Mouse (Mus musculus) thymus, postnatal 0 days (tissue): ENCODE results near the gene Bend5. TPM values are rescaled to one million over a fixed set of nuclear protein-coding genes. Genes with fewer than 3 reads are reported as not detected.

Experiments used
- DNase-seq: peaks from one replicate; pipeline ENCODE4 v3.0.0-alpha.2; 2015; ENCODE audit warnings: low spot score
- polyA plus RNA-seq: library from polyadenylated mRNA; unstranded; fragments of >200 nt; fragmentation: Nextera tagmentation; extraction: Ambion mirVana; gene quantifications from 2 replicates; pipeline ENCODE4 v1.2.1, GENCODE M21; 2015

The Bend5 gene
- polyA plus RNA-seq, 1 experiment from 2014 or later: 29.7 TPM

- DNase-seq: no peak
Measured at GRCm38 (mm10) chr4:111442435-111443238, 27.8 kb downstream of the Bend5 start.

GRCm38 (mm10) chr4:111443906-111444615 lies 29.3 kb downstream of the Bend5 start:
- no peak for DNase-seq

- no peak for DNase-seq
Measured at GRCm38 (mm10) chr4:111444616-111445160, 29.9 kb downstream of the Bend5 start.

- DNase-seq: no peak
Measured at GRCm38 (mm10) chr4:111447918-111448317, 33.1 kb downstream of the Bend5 start.

GRCm38 (mm10) chr4:111448586-111448985 lies 33.8 kb downstream of the Bend5 start:
- no peak for DNase-seq

- no peak for DNase-seq
Measured at GRCm38 (mm10) chr4:111449442-111450199, 34.8 kb downstream of the Bend5 start.

GRCm38 (mm10) chr4:111451283-111451918 lies 36.6 kb downstream of the Bend5 start:
- no peak for DNase-seq

- DNase-seq: no peak
Measured at GRCm38 (mm10) chr4:111452192-111452591, 37.4 kb downstream of the Bend5 start.

- DNase-seq: no peak
Measured at GRCm38 (mm10) chr4:111453275-111453674, 38.5 kb downstream of the Bend5 start.

- DNase-seq: no peak
Measured at GRCm38 (mm10) chr4:111455621-111456020, 40.8 kb downstream of the Bend5 start.

GRCm38 (mm10) chr4:111457568-111457967 lies 42.8 kb downstream of the Bend5 start:
- no peak for DNase-seq

- no peak for DNase-seq
Measured at GRCm38 (mm10) chr4:111467293-111467773, 52.5 kb downstream of the Bend5 start.

GRCm38 (mm10) chr4:111467796-111468195 lies 53.0 kb downstream of the Bend5 start:
- DNase-seq: no peak

- no peak for DNase-seq
Measured at GRCm38 (mm10) chr4:111469847-111470246, 55.0 kb downstream of the Bend5 start.

GRCm38 (mm10) chr4:111471726-111472125 lies 56.9 kb downstream of the Bend5 start:
- no peak for DNase-seq

- no peak for DNase-seq
Measured at GRCm38 (mm10) chr4:111472511-111472910, 57.7 kb downstream of the Bend5 start.

GRCm38 (mm10) chr4:111473014-111473413 lies 58.2 kb downstream of the Bend5 start:
- DNase-seq: no peak

- DNase-seq: no peak
Measured at GRCm38 (mm10) chr4:111475374-111475971, 60.7 kb downstream of the Bend5 start.

- no peak for DNase-seq
Measured at GRCm38 (mm10) chr4:111477507-111477906, 62.7 kb downstream of the Bend5 start.

- no peak for DNase-seq
Measured at GRCm38 (mm10) chr4:111483499-111483898, 68.7 kb downstream of the Bend5 start.

- DNase-seq: no peak
Measured at GRCm38 (mm10) chr4:111485189-111485588, 70.4 kb downstream of the Bend5 start.
